In the genomic region with DNA sequence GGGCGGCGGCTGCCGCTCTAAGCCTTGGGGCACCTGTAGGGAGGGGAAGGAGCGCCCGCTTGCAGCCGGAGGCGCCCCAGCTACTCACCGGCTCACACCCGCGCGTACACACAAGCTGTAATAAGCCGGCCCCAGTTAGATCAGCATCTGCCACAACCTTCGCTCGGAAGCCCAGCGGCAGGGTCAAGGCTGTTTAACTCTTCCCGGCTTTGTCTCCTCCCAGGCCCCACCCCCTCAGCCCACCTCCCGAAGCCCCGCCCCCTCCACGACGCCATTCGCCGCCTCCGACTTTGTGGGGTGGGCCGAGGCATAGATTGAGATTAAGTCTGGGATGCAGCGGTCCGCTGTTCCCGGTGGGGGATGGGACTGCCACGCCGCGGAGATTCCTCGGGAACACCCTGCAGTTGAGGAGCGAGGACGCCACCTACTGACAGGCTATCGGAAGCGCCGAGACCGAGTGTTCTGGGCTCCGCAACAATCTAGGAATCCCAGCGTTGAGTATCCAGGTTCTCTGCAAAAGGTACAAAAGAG, we compare ENCODE assay signal across 8 mouse cellular contexts. TPM values are rescaled to one million over a fixed set of nuclear protein-coding genes. Genes with fewer than 3 reads are reported as not detected.
DNase-seq lines count a peak whose midpoint lies in the region; ATAC-seq lines count a peak whose summit lies in the region.

No protein-coding gene starts in this region.

- H3K36me3 ChIP-seq in embryonic facial prominence, embryonic 14.5 days (ENCODE audit: control insufficient read depth, insufficient read depth, low read length), result peaks cover 8% of the 10 kb centered on the region; the same call in 1 of the 2 replicates
- peaks cover 6% of the 10 kb centered on the region; the same call in 1 of the 2 replicates for H3K36me3 ChIP-seq in kidney, embryonic 14.5 days (ENCODE audit: control insufficient read depth, insufficient read depth, low read length)
- peaks cover 7% of the 10 kb centered on the region for H3K36me3 ChIP-seq in limb, embryonic 15.5 days

- H3K9me3 ChIP-seq in embryonic facial prominence, embryonic 14.5 days (ENCODE audit: control insufficient read depth, low read length), result no peaks in the 10 kb centered on the region
- no peaks in the 10 kb centered on the region for H3K9me3 ChIP-seq in kidney, embryonic 14.5 days (ENCODE audit: control insufficient read depth, low read length)
- no peaks in the 10 kb centered on the region for H3K9me3 ChIP-seq in limb, embryonic 15.5 days

- peak overlapping the region; percentile 74 for H3K9ac ChIP-seq in embryonic facial prominence, embryonic 14.5 days (ENCODE audit: low read depth, low read length)
- peak overlapping the region; percentile 61 for H3K9ac ChIP-seq in kidney, embryonic 14.5 days (ENCODE audit: low read depth, low read length)
- H3K9ac ChIP-seq in limb, embryonic 15.5 days, result peak overlapping the region; percentile 68

- H3K27ac ChIP-seq in embryonic facial prominence, embryonic 14.5 days (replicated peaks; ENCODE audit: low read depth, low read length), result peak overlapping the region; percentile 96
- H3K27ac ChIP-seq in kidney, embryonic 14.5 days (ENCODE audit: low read depth, low read length), result peak overlapping the region; percentile 95
- H3K27ac ChIP-seq in limb, embryonic 15.5 days, result peak overlapping the region; percentile 98

- H3K4me1 ChIP-seq in embryonic facial prominence, embryonic 14.5 days (ENCODE audit: control insufficient read depth, insufficient read depth, low read length), result peaks cover 14% of the 10 kb centered on the region
- peaks cover 8% of the 10 kb centered on the region; the same call in 1 of the 2 replicates for H3K4me1 ChIP-seq in kidney, embryonic 14.5 days (ENCODE audit: control insufficient read depth, insufficient read depth, low read length)
- peaks cover 10% of the 10 kb centered on the region; the same call in 1 of the 2 replicates for H3K4me1 ChIP-seq in limb, embryonic 15.5 days

- peak overlapping the region; percentile 74 for H3K4me2 ChIP-seq in embryonic facial prominence, embryonic 14.5 days (ENCODE audit: low read depth, low read length)
- H3K4me2 ChIP-seq in kidney, embryonic 14.5 days (replicated peaks; ENCODE audit: low read depth, low read length), result peak overlapping the region; percentile 66
- H3K4me2 ChIP-seq in limb, embryonic 15.5 days, result peak overlapping the region; percentile 58

- peak overlapping the region; percentile 73 for H3K4me3 ChIP-seq in embryonic facial prominence, embryonic 14.5 days (ENCODE audit: low read depth, low read length)
- H3K4me3 ChIP-seq in kidney, embryonic 14.5 days (ENCODE audit: low read length), result peak overlapping the region; percentile 68
- H3K4me3 ChIP-seq in limb, embryonic 15.5 days, result peak overlapping the region; percentile 77

- under 1% methylated on average over 39 of the region's 39 CpGs for WGBS in embryonic facial prominence, embryonic 14.5 days
- under 1% methylated on average over 39 of the region's 39 CpGs for WGBS in kidney, embryonic 14.5 days
- under 1% methylated on average over 38 of the region's 39 CpGs for WGBS in limb, embryonic 15.5 days

- H3K27me3 ChIP-seq in embryonic facial prominence, embryonic 14.5 days (replicated peaks; ENCODE audit: control insufficient read depth, insufficient read depth, low read length), result no peaks in the 10 kb centered on the region
- no peaks in the 10 kb centered on the region for H3K27me3 ChIP-seq in kidney, embryonic 14.5 days (ENCODE audit: control insufficient read depth, insufficient read depth, low read length)
- H3K27me3 ChIP-seq in limb, embryonic 15.5 days, result no peaks in the 10 kb centered on the region

- peak; percentile 91 for ATAC-seq in embryonic facial prominence, embryonic 14.5 days (ENCODE audit: low read depth)
- peak; percentile 94 for ATAC-seq in kidney, embryonic 14.5 days (ENCODE audit: low FRiP score, low TSS enrichment)
- peak; percentile 91 for ATAC-seq in limb, embryonic 15.5 days (ENCODE audit: insufficient number of reproducible peaks, low FRiP score, low TSS enrichment, low read depth)

- DNase-seq in 3T3-L1 (ENCODE audit: low read depth, low spot score), result peak; percentile 98
- DNase-seq in adrenal gland, postnatal 4 days (ENCODE audit: low spot score in 2 of 2), result peak; percentile 92 to 98
- peak; percentile 98 for DNase-seq in embryonic facial prominence, embryonic 14.5 days (ENCODE audit: low spot score)
- peak; percentile 97 to 98 for DNase-seq in heart, adult 9 months (ENCODE audit: low spot score in 2 of 2)
- peak; percentile 49 to 75 for DNase-seq in monocyte, adult 2 months (ENCODE audit: low read depth in 1 of 2, low spot score in 2 of 2)
- DNase-seq in spleen, postnatal 36 days (ENCODE audit: low spot score in 2 of 2), result peak; percentile 82 to 86

RNA-seq across cellular contexts. Expression of a gene that starts 7.3 kb away (rescaled TPM):
- total RNA-seq in adrenal gland, postnatal 4 days (2021), result 100 to 1,000 TPM; 373 to 385 TPM
- 145 and 165 TPM in 2 replicates for polyA plus RNA-seq in embryonic facial prominence, embryonic 14.5 days (2014; fragmentation: Nextera tagmentation; extraction: Ambion mirVana)
- 123 and 182 TPM in 2 replicates for polyA plus RNA-seq in kidney, embryonic 14.5 days (2014; fragmentation: Nextera tagmentation; extraction: Ambion mirVana)
- 117 and 122 TPM in 2 replicates for polyA plus RNA-seq in limb, embryonic 15.5 days (2015; fragmentation: Nextera tagmentation; extraction: Ambion mirVana)

RNA-seq across cellular contexts. Expression of a gene that starts 7.5 kb away (rescaled TPM):
- total RNA-seq in adrenal gland, postnatal 4 days (2021), result 10 to 100 TPM; 34.6 to 36.0 TPM
- 14.8 and 14.9 TPM in 2 replicates for polyA plus RNA-seq in embryonic facial prominence, embryonic 14.5 days (2014; fragmentation: Nextera tagmentation; extraction: Ambion mirVana)
- 12.7 and 22.1 TPM in 2 replicates for polyA plus RNA-seq in kidney, embryonic 14.5 days (2014; fragmentation: Nextera tagmentation; extraction: Ambion mirVana)
- polyA plus RNA-seq in limb, embryonic 15.5 days (2015; fragmentation: Nextera tagmentation; extraction: Ambion mirVana), result 10.2 and 11.4 TPM in 2 replicates

RNA-seq across cellular contexts. Expression of a gene that starts 56.0 kb away (rescaled TPM):
- total RNA-seq in adrenal gland, postnatal 4 days (2021), result 1 to 10 TPM in 1 of 2 experiments, not detected in 1; 1.2 TPM
- polyA plus RNA-seq in embryonic facial prominence, embryonic 14.5 days (2014; fragmentation: Nextera tagmentation; extraction: Ambion mirVana), result 0.31 and 0.64 TPM in 2 replicates
- 0.36 and 1.1 TPM in 2 replicates for polyA plus RNA-seq in kidney, embryonic 14.5 days (2014; fragmentation: Nextera tagmentation; extraction: Ambion mirVana)
- polyA plus RNA-seq in limb, embryonic 15.5 days (2015; fragmentation: Nextera tagmentation; extraction: Ambion mirVana), result 0.35 and 0.47 TPM in 2 replicates

RNA-seq across cellular contexts. Expression of a gene that starts 59.6 kb away (rescaled TPM):
- total RNA-seq in adrenal gland, postnatal 4 days (2021), result not detected
- not detected in 2 replicates for polyA plus RNA-seq in embryonic facial prominence, embryonic 14.5 days (2014; fragmentation: Nextera tagmentation; extraction: Ambion mirVana)
- not detected in 2 replicates for polyA plus RNA-seq in kidney, embryonic 14.5 days (2014; fragmentation: Nextera tagmentation; extraction: Ambion mirVana)
- not detected in 2 replicates for polyA plus RNA-seq in limb, embryonic 15.5 days (2015; fragmentation: Nextera tagmentation; extraction: Ambion mirVana)

Comparison
In these comparisons a context has a peak if more than half of its experiments do, and no peak if none do; other contexts are left out.
1. Peak in every context shown above with its lines: DNase-seq, ATAC-seq, H3K4me3 ChIP-seq and H3K27ac ChIP-seq.